Mouse (Mus musculus) forebrain, embryonic 15.5 days (tissue): ENCODE data around the gene Atp4a. TPM values are rescaled to one million over a fixed set of nuclear protein-coding genes. Genes with fewer than 3 reads are reported as not detected.

Source experiments
- ATAC-seq: fragments of 200-750 bp; cut with Nextera tagmentation; replicated peaks from 2 replicates; pipeline ENCODE4 v1.8.0; 2017; ENCODE audit warnings: mild to moderate bottlenecking, moderate TSS enrichment, moderate library complexity
- H3K27ac ChIP-seq: fragments of 300-500 bp; sonication (generic); replicated peaks from 2 replicates; pipeline ENCODE4 v1.5.1; 2015; ENCODE audit warnings: mild to moderate bottlenecking, inconsistent platforms
- H3K27me3 ChIP-seq: fragments of 300-500 bp; sonication (generic); 2 replicates; pipeline ENCODE4 v1.6.1; 2015; ENCODE audit warnings: inconsistent platforms
- H3K36me3 ChIP-seq: fragments of 300-500 bp; sonication (generic); 2 replicates; pipeline ENCODE4 v1.6.1; 2015; ENCODE audit warnings: mild to moderate bottlenecking, inconsistent platforms
- H3K4me1 ChIP-seq: fragments of 300-500 bp; sonication (generic); 2 replicates; pipeline ENCODE4 v1.6.1; 2015; ENCODE audit warnings: inconsistent platforms
- H3K4me2 ChIP-seq: fragments of 300-500 bp; sonication (generic); replicated peaks from 2 replicates; pipeline ENCODE4 v1.6.1; 2015; ENCODE audit warnings: mild to moderate bottlenecking, inconsistent platforms
- H3K4me3 ChIP-seq: fragments of 300-500 bp; sonication (generic); 2 replicates; pipeline ENCODE4 v1.5.1; 2015; ENCODE audit warnings: mild to moderate bottlenecking, inconsistent platforms
- H3K9ac ChIP-seq: fragments of 300-500 bp; sonication (generic); replicated peaks from 2 replicates; pipeline ENCODE4 v1.6.1; 2015; ENCODE audit warnings: mild to moderate bottlenecking, inconsistent platforms
- H3K9me3 ChIP-seq: fragments of 300-500 bp; sonication (generic); 2 replicates; pipeline ENCODE4 v1.6.1; 2016; ENCODE audit warnings: inconsistent platforms
- WGBS: fragments of 180-500 bp; shearing (Covaris S2); methylation state at CpG from one replicate; pipeline ENCODE4 v1.1.7; 2015; ENCODE audit warnings: mixed read lengths; 5-methylcytosine and 5-hydroxymethylcytosine counted together
- polyA plus RNA-seq: library from polyadenylated mRNA; unstranded; fragments of >200 nt; fragmentation: Nextera tagmentation; extraction: Ambion mirVana; gene quantifications from 2 replicates; pipeline ENCODE4 v1.2.1, GENCODE M21; 2015

Atp4a gene
- polyA plus RNA-seq, 1 experiment from 2014 or later: 1.9 TPM

DNA sequence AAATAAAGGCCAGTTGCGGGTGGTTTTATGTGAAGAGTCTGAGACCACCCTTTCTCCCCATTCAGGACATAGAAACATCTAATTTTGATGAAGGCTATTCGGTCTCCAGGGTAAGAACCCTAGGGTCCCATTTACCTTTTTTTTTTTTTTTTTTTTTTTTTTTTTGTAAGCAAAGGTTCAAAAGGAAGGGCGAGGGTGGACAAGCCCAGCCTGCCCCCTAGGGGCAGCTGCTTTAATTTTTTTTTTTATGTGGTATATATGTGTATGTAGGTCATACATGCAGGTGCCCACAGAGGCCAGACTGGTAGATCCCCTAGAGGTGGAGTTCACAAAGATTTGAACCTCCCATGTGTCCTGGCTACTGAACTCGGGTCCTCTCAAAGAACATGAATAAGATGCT lies 54.4 kb downstream of the Atp4a start:
- H3K4me2 ChIP-seq: no peak overlapping the region
- H3K9ac ChIP-seq: no peak overlapping the region
- H3K9me3 ChIP-seq: no peaks in the 10 kb centered on the region
- H3K36me3 ChIP-seq: no peaks in the 10 kb centered on the region
- no peak overlapping the region for H3K4me3 ChIP-seq
- no peaks in the 10 kb centered on the region for H3K4me1 ChIP-seq
- WGBS: 88% methylated on average over 4 of the region's 4 CpGs
- no peak for ATAC-seq
- H3K27ac ChIP-seq: no peak overlapping the region
- H3K27me3 ChIP-seq: no peaks in the 10 kb centered on the region

DNA sequence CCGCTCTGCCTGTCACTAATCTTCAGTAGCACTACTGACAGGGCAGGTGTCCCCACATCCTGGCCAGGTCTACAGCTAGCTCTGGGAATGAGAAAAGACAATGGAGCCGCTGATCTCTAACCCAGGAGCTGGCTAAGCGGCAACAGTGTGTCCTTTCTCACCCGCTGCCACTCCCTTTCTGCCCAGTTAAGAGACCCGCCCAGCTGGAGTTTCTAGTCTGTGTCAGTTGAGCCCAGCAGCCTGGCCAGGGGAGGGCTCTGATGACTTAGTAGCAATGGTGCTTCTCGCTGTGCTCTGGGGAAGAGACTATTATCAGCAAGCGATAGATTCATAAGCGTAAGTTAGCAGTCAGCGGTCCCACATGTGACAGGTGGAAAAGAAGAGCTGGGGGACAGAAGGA lies 57.2 kb downstream of the Atp4a start:
- H3K27ac ChIP-seq: no peak overlapping the region
- H3K4me3 ChIP-seq: no peak overlapping the region
- no peak overlapping the region for H3K4me2 ChIP-seq
- no peaks in the 10 kb centered on the region for H3K9me3 ChIP-seq
- 38% methylated on average over 9 of the region's 9 CpGs for WGBS
- H3K4me1 ChIP-seq: no peaks in the 10 kb centered on the region
- H3K9ac ChIP-seq: no peak overlapping the region
- H3K36me3 ChIP-seq: no peaks in the 10 kb centered on the region
- no peaks in the 10 kb centered on the region for H3K27me3 ChIP-seq
- ATAC-seq: no peak

Other genes with a start within 250 kb of the Atp4a start
- not detected in 2 replicates for gene Prodh2, start 218.6 kb upstream of the Atp4a start, polyA plus RNA-seq
- 115 and 121 TPM in 2 replicates for gene Arhgap33, start 177.1 kb upstream of the Atp4a start, polyA plus RNA-seq
- gene Hspb6, start 160.0 kb upstream of the Atp4a start, polyA plus RNA-seq: 9.3 and 10.4 TPM in 2 replicates
- 12.3 and 13.9 TPM in 2 replicates for gene Proser3, start 159.9 kb upstream of the Atp4a start, polyA plus RNA-seq
- gene Lin37, start 152.4 kb upstream of the Atp4a start, polyA plus RNA-seq: 58.9 and 63.3 TPM in 2 replicates
- gene U2af1l4, start 148.9 kb upstream of the Atp4a start, polyA plus RNA-seq: 118 and 122 TPM in 2 replicates
- gene Gm49396, start 148.9 kb upstream of the Atp4a start, polyA plus RNA-seq: 21.7 and 22.7 TPM in 2 replicates
- 131 and 138 TPM in 2 replicates for gene Psenen, start 148.6 kb upstream of the Atp4a start, polyA plus RNA-seq
- gene Igflr1, start 146.8 kb upstream of the Atp4a start, polyA plus RNA-seq: 6.3 and 6.6 TPM in 2 replicates
- 10.4 and 12.0 TPM in 2 replicates for gene Kmt2b, start 123.5 kb upstream of the Atp4a start, polyA plus RNA-seq
- 0.33 and 0.50 TPM in 2 replicates for gene Zbtb32, start 113.3 kb upstream of the Atp4a start, polyA plus RNA-seq
- gene Upk1a, start 99.4 kb upstream of the Atp4a start, polyA plus RNA-seq: 0.11 and 0.47 TPM in 2 replicates
- gene Cox6b1, start 86.1 kb upstream of the Atp4a start, polyA plus RNA-seq: 899 and 915 TPM in 2 replicates
- gene Etv2, start 76.4 kb upstream of the Atp4a start, polyA plus RNA-seq: not detected in 2 replicates
- 167 and 169 TPM in 2 replicates for gene Rbm42, start 61.9 kb upstream of the Atp4a start, polyA plus RNA-seq
- gene Haus5, start 47.2 kb upstream of the Atp4a start, polyA plus RNA-seq: 36.2 and 38.3 TPM in 2 replicates
- not detected in 2 replicates for gene Pmis2, start 40.6 kb upstream of the Atp4a start, polyA plus RNA-seq
- gene 2200002J24Rik, start 13.3 kb upstream of the Atp4a start, polyA plus RNA-seq: not detected in 2 replicates
- 197 and 199 TPM in 2 replicates for gene Tmem147, start 17.3 kb downstream of the Atp4a start, polyA plus RNA-seq
- gene Gapdhs, start 31.5 kb downstream of the Atp4a start, polyA plus RNA-seq: 1.1 TPM in 2 replicates
- 1.6 and 2.0 TPM in 2 replicates for gene Sbsn, start 39.3 kb downstream of the Atp4a start, polyA plus RNA-seq
- 0.26 and 0.74 TPM in 2 replicates for gene Dmkn, start 51.5 kb downstream of the Atp4a start, polyA plus RNA-seq
- 1.3 TPM in 1 of 2 replicates, not detected in the other for gene Krtdap, start 75.7 kb downstream of the Atp4a start, polyA plus RNA-seq
- gene Ffar2, start 111.6 kb downstream of the Atp4a start, polyA plus RNA-seq: 0.17 and 0.24 TPM in 2 replicates
- gene Ffar3, start 144.0 kb downstream of the Atp4a start, polyA plus RNA-seq: not detected in 2 replicates
- not detected in 2 replicates for gene Ffar1, start 149.4 kb downstream of the Atp4a start, polyA plus RNA-seq
- not detected in 2 replicates for gene Cd22, start 168.1 kb downstream of the Atp4a start, polyA plus RNA-seq
- gene Mag, start 202.7 kb downstream of the Atp4a start, polyA plus RNA-seq: 0.77 and 1.0 TPM in 2 replicates
- not detected in 2 replicates for gene Hamp2, start 212.5 kb downstream of the Atp4a start, polyA plus RNA-seq
- gene Hamp, start 231.8 kb downstream of the Atp4a start, polyA plus RNA-seq: not detected in 2 replicates
- gene Usf2, start 244.6 kb downstream of the Atp4a start, polyA plus RNA-seq: 24.8 and 28.9 TPM in 2 replicates